Mouse (Mus musculus): ENCODE measurements around the gene Cux2.

The Cux2 gene

DNA sequence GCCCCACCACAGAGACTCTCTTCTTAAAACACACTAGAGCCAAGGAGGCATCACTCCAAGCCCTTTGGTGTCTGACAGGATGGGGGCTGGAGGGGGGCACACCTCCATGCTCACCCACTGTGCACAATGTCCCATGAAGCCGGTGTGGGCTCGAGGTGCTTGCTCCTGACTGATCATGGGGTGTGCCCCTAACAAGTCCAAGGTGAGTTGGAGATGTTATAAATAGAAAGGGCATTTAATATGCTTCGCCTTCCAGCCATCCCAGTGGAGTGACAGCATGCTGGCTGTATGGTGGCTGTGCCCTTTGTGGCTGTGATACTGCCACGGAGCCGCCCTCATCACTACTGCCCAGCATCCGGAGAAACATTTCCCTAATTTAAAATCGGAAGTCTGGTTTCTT is 87.5 kb downstream of the Cux2 start:
- DNase-seq (ENCODE audit: low spot score): no peak

DNA sequence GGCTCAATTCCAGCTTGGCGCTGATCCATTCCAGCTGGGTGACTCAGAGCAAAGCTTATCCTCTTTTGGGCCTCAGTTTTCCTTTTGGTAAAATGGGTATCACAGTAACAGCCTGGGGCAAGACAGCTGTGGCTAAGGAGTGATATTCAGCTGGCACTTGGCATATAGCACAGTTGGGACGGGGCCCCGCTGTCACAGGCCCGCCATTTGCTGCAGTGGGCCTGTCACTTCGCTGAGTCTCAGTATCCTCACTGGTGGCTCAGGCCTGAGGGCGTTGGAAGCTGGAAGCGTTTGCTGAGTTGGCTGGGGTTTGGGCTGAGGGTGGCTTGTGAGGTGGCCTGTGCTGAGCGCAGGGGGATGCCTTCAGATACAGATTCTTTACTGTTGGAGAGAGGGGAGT is 88.6 kb downstream of the Cux2 start:
- DNase-seq (ENCODE audit: low spot score): no peak

DNA sequence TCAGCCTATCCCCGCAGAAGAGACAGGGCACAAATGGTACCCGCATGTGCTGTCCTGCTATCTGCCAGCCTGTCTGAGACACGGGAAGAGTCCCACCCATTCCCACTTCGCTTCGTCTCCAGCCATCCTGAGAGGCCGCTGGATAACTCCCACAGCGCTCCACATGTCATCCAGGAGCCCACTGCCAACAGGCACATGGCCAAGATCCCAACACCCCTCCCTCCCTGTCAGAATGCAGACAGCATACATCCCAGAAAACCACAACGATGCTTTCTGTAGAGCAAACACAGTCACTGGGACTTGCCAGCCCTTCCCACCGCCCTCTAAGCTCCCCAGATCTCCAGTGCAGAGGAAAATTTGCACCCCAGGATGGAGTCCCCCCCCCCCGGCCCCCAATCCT is 90.2 kb downstream of the Cux2 start:
- peak; percentile 36 for DNase-seq (ENCODE audit: low spot score)

DNA sequence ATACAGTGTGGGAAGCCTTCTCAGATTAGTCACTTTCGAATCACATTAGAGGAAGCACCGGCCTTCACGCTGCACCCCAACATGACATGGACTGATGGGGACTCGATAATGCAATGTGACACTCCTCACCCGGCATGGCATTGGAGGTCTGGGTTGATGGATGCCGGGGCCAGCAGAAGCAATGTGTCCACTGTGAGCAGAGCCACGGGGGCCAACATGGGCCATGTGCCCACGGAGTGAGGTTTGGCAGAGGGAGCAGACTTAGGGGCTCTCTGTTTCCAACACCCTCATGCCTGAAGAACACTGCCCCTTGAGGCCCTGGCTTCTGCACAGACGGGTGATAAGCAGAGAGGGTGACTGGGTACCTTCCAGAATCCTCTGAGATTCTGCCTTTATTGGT is 91.4 kb downstream of the Cux2 start:
- no peak for DNase-seq (ENCODE audit: low spot score)

DNA sequence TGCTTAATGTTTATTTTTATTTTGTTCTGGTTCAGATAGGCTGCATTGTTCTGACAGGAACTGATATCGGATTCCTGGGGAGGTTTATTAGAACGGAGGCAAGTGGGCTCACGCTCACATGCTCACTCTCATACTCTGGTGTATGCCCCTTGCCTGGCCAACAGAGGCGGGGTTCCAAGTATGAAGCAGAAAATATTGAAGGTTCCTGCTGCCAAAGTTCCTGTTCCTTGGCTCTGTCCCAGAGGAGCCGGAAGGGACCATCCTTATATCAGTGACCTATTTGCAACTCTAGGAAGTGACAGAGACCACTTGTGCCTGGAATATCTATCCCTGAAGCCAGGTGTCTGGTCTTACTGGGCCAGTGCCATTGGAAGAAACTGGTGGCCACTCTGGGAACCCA is 94.1 kb downstream of the Cux2 start:
- DNase-seq (ENCODE audit: low spot score): no peak

DNA sequence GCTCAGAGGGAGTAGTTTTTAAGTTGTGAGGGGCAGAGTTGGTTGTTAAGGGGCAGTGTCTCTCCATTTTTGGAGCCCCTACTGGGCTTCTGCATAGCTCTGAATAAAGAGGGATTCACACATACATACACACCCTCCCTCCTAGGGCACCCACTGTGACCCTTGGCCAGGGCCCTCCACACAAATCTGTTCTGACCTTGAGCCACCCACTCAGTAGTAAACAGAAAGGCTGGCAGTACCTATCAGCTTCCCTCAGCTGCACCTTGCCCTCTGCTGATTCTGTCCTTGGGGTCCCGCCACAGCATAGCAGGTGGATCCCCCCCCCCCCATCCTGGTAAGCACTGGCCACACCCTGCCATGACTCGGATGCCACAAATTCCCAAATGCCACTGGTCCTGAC is 99.7 kb downstream of the Cux2 start:
- DNase-seq (ENCODE audit: low spot score): no peak

DNA sequence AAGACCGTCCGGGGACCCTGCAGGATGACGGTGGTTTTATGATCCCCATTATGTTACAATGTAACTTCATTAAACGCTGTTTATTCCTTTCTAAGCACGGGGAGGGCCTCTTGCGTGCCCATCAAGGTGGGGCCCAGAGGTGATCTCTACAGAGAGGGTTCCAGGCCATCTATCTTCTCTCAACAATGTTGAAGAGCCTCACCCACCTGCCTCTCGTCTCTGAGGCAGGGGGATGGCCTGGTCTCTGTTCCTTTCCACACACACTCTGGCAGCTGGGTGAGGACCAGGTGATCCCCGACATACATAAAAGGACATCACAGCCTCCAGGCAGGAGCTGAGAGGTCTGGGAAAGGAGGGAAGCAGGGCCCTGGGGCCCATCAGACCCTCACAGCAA is 100.9 kb downstream of the Cux2 start:
- no peak for DNase-seq (ENCODE audit: low spot score)

DNA sequence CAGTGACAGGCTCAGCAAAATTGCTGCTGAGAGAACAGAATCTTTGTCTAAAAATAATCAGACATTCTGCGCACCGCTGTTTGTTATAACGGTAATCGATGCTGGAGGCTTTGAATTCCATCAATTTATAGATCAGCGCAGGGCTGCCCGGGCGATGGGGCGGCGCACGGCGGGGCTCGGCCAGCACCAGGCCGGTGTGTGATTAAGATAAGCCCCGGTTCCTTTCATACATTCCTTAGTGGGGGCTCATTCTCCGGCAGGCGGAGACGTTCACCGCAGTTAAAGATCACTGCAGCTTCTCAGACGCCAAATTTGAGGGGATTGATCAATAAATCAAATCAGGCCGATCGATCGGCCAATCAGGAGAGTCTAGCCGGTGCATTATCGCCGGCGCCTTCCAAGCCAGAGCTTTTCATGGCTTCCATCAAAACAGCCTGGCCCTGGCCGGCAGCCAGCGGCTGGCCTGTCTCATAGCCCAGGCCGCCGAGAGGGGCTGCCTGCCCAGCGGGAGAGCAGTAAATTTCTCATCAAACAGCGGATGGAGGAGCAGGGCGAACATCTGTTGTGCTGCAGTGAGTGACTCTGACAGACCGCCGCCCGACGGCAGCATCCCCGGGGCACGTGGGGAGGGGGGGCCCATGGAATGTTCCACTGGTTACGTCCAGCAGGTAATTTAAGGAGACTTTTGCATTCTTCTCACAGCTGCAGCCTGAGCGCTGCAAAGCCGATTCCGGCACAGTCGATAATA is 101.4 kb downstream of the Cux2 start:
- DNase-seq (ENCODE audit: low spot score): peak; percentile 89

DNA sequence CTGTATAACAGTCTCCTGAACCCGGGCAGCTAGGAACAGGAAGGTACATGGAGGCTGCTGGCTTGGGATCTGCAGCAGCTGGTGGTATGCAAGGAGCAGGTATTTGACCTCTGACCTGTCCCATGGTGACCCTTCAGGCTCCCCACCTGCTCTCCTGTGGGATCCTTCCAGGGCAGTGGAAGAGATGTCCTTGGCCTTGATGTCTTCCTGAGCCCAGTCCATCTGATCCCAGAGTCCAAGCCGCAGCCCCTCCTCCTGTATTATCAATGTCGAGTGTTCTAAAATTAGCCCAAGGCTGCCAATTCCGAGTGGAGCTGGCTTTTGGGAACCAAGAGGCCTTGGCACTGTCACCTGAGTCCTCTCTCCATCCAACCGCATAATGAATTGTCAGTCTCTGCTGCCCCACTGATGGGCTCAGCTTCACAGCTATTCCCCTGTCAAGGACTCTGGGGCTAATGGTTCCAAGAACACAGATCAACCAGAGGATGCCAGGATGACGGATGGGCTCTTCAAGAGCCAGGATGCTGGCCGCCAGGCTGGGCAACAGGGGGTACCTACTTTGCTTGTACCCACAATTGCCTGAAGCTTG is 103.2 kb downstream of the Cux2 start:
- DNase-seq (ENCODE audit: low spot score): no peak

DNA sequence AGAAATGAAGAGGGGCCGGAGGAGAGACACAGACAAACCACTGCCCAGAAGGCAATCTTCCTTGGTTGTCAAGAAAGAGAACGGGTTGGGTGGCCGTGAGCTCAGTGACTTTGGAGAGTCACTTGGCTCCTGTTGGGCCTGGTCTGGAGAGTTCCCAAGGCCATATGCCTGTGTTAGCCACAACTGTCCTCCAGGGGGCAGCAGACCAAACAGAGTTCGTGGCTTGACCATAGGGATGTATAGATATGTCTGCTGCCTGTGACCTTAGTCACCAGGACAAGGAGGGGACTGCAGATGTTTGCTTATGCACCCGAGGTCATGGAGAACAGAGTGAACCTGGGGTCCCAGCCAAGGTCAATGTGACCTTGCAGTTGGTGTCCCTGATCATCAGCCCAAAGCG is 104.1 kb downstream of the Cux2 start:
- peak; percentile 65 for DNase-seq (ENCODE audit: low spot score)

DNA sequence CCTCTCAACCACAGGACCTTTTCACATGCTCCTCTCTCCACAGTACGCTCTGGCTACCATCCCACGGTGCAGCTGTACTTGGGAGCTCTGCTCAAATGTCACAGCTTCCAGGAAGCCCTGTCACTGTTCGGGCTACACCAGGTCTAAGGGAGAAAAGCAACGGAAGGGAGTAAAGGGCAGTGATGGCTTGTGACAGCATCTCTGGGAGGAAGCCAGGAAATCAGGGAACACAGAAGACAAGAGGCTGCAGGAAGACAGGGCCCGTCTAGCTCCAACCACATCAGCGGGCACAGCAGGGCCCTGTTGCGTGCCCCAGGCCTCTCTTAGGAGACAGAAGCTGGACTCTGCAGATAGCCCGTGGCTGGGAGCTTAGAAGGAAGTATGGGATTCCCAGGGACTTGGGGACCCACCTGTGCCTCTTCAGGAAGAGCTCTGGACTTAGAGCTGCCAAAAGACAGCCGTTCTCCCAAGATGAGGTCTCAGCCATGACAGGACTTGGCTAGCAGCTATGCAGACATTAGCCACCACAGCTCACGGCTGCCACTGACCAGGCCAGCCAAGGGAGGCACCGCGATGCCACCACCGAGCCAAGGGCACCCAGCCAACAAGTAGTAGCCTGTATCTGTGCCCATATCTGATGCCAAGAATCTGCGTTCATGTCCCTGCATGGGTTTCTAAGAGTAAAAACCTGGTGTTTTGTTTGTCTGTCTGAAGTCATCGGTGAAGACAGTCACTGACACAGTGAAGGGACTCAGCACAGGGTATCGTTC is 105.7 kb downstream of the Cux2 start:
- DNase-seq (ENCODE audit: low spot score): no peak

DNA sequence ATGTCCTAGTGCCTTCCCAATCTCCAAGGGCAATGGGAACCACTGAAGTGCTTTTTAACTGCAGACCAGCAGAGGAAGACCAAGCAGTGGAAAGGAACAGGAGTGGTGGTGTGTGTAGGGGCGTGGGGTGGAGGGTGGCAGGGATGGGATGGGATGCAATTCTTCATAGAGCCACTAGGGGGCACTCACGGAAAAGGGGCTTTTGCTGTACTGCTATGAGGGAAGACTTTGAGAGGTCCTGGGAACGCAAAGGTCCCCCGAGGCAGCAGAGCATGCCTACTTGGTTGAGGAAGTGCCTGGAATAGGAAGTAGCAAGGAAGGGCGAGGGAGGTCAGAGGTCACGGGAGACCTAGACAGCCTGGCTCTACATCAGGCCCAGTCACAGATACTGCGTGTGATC is 106.4 kb downstream of the Cux2 start:
- DNase-seq (ENCODE audit: low spot score): no peak

DNA sequence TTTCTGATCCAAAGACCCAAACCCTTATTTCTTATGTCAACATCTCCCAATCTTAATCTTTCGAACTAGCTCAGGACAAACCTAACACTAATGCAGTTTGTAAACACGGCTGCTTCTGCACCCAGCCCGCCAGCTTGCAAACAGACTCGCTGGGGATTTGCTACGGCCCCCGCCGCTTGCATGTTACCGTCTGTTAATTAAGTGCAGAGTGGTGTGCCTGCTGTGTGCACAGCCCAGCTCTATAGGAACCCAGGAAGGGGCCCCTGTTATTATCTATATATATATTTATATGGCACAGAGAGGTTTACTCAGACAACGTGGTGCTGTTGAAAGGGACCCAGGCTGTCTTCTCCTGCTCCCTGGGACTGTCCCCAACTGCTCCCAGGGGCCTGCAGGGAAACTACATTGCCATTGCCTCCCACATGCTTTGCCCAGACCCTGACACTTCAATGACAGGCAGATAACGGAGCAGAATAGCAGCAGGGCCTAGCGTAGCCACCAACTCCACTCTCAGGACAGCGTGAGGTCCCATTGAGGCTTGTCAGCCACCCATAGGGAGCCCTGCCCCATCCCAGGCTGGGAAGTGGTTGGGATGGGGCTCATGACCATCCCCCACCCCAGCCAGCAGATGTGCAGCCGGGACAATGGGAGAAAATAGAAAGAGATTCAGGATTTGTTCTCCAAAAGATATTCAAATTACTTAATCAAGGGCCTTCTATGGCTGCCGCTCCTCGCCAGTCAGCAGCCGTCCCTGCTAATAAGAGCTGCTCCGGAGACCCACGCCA is 111.6 kb downstream of the Cux2 start:
- DNase-seq (ENCODE audit: low spot score): no peak

DNA sequence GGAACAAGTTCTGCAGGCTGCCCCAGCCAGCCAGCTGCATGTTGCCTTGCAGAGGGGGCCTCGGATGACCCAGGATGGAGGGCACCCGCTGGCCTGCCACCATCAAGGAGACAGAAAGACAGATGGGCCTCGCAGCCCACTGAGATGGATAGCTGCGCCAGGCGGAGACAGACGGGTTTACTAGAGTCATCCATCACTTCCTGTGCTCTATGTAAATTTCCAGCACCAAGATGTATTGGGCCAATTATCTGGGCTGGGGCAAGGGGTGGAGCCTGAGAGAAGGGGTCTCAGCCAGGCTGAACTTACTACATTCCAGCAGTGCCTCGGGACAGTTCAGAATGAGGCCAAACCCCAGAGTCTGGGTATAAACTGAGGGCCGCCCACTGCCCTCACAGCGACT is 119.6 kb downstream of the Cux2 start:
- no peak for DNase-seq (ENCODE audit: low spot score)

DNA sequence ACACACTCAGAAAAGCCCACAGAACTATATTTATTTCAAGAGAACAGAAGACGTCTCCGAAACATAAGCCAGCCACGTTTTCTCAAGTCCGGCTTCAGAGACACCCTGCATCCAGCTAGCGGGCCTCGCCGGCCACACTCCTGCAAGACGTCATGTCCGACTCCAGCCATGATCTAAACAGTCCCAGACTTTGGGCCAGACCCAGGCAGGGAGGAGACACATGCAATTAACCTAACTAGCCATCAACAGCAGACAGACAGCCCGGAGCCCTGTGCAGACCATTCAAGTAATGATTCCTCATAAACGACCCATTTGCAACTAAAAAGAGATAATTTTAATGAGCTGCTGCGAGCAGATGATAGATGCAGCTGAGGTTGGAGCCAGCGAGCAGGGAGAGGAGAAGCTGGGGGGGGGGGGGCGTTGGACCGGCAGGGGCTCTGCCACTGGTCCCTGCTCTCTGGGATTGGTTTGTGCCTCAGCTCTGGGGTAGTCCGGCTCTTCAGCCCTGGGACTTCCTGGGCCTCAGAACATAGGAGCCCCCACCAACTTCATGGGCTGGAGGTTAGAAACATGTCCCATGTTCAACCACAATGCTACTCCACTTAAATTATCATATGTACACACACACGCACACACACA is 121.4 kb downstream of the Cux2 start:
- peak; percentile 83 for DNase-seq (ENCODE audit: low spot score)

DNA sequence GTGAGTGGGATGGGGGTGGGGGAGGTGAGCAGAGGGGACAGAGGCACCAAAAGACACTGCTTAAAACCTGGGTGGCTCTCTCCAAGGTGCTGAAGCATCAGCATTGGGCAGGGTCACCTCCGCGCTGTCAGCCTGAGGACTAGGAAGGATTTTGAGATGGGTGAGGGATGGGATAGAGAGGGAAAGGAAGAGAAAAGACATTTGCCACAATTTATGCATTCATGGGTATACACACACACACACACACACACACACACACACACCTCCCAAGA is 123.4 kb downstream of the Cux2 start:
- no peak for DNase-seq (ENCODE audit: low spot score)

DNA sequence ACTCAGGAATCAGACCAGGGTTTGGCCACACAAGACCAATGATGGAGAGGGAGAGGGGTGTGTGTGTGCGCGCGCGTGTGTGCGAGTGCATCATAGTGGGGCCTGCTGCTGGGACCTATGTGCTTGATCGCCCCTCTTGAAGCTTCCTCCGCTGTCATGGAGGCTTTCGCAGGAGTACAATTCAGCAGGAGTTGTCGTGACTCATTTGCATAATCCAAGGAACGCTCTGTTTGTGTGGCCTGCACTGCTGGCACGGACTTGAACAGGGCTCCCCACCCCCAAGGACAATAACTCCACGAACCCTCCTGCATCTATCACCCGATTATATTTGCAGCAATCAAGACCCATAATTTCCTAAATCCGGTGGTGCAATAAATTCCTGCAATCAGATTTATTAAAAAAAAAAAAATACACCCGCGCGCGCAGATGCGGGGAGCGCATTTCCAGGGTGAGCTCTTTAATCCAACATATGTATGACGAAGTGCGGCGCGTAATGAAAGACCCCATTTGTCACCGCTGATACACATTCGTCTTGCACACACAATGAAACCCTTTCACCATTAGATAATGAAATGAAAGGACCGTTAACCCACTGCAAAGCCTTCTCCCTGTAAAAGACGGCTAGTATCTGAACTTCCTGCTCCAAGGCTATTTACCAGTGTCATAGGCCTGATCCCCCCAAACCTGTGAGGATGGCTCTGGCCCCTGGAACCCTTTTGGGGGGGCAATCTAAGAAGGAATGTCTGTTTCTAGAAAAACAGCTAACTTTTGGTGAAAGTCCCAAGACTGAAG is 124.0 kb downstream of the Cux2 start:
- no peak for DNase-seq (ENCODE audit: low spot score)

DNA sequence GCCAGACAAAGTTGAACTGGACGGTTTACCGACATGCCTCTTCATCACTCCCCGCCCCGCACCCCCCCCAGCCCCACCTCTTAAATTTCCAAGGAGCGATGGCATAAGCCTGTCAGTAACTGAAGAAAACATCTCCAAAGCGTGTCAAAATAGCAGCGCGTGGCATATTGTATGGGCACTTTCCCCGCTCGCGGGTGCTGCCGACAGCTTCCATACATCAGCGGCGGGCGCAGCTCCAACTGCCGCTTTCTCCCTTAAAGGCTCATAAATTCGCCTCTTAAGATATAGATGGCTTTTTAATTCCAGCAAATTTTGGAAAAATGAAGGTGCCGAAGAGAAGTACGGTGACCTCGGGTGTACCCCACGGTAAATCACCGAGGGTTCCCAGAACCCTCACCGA is 124.6 kb downstream of the Cux2 start:
- DNase-seq (ENCODE audit: low spot score): no peak

DNA sequence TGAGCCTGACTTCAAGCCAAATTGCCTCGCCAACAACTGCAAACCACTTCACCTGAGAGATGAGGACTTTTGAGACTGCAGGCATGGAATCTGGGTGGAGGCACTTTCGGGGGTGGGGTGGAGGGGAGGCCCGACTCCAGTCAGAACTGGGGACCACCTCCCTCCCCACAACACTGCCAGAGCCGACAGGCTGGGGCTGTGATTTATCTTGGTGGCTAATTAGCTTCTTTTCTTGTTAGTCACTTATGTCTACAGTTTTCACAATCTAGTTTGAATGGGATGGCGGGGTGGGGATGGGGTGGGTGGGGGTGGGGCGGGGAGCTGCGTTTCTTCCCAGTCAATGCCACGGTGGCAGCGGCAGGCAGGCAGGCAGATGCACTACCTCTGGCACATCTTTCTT is 125.5 kb downstream of the Cux2 start:
- DNase-seq (ENCODE audit: low spot score): no peak

DNA sequence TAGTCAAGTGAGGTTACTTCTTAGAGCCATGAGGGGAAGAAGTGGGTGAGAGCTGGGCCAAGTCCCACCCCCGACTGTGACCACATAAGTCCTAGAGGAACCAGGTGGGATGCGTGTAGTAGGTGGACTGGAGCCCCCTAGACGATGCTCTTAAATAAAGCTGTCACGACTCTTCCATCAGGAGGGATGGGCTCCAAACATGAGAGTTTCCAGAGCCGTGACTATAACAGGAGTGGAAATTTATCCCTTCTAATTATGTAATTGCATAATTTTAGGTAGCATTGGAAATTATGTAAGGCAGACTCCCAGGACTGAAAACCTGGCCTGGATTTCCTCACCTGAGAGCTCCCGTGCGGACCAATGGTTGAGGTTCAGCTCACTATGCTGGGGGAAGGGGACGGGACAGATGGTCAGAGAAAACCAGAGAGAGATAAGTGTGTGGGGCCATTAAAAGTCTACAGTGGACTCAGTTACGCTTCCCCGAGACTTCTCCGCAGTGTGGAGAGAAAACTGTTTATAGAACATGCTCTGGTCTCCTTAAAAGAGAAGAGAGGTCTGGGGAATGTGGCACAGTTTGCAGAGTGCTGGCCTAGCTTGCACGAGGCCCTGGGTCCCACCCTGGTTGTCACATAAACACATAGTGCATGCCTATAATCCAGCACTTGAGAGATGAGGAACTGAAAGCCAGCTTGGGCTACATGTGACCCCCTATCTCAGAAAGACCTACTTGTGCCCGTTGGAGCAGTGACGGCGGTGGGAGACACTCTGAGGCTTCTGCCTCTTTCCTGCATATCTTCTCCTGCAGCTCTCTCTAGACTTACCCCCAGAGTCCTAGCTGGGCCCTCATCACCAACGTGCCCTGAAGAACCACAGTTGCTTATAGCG is 126.7 kb downstream of the Cux2 start:
- no peak for DNase-seq (ENCODE audit: low spot score)

DNA sequence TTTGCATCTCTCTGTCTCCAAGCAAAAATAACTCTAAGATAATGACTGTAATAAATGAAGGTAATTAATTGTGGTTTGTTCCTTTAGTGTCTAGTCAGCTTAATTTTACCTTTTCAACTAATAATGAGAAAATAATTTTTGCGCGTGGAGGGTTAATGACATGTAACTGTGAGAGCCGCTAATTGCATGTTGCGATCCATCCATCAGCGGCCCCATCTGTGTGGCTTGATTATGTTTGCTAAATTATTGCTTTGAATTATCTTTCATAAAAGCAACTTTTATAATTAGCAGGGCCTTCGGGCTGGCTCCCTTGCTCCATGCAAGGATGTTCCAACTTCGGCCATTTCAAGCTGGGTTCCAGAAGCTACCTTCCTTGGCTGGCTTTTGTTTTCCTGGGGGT is 130.7 kb downstream of the Cux2 start:
- no peak for DNase-seq (ENCODE audit: low spot score)
